ENCODE assay signal across 10 mouse cellular contexts in genomic region chr10:87488429-87489145, GRCm38 (mm10). TPM values are rescaled to one million over a fixed set of nuclear protein-coding genes. Genes with fewer than 3 reads are reported as not detected.
DNase-seq lines count a peak whose midpoint lies in the region; ATAC-seq lines count a peak whose summit lies in the region.
"Had no signal": no experiment of that assay in that cellular context is flagged by ENCODE, and none has a peak within 500 bp of the region (broad histone marks: within the 10 kb centered on the region; RNA-seq: fewer than 3 reads in every experiment).

No protein-coding gene starts in this region.

- no peaks in the 10 kb centered on the region for H3K36me3 ChIP-seq in embryonic facial prominence, embryonic 14.5 days (ENCODE audit: control insufficient read depth, insufficient read depth, low read length)

- 2% methylated on average over 16 of the region's 16 CpGs for WGBS in embryonic facial prominence, embryonic 14.5 days

- H3K9ac ChIP-seq in embryonic facial prominence, embryonic 14.5 days (ENCODE audit: low read depth, low read length) = no peak overlapping the region

- DNase-seq in frontal cortex, postnatal 10 days (ENCODE audit: low spot score in 2 of 2) = peak; percentile 52 to 56
- DNase-seq in frontal cortex, postnatal 25 days (ENCODE audit: low spot score in 2 of 2) = no peak
- peak; percentile 14 for DNase-seq in ES-CJ7 (ENCODE audit: low read depth, low spot score)
- DNase-seq in embryonic facial prominence, embryonic 14.5 days (ENCODE audit: low spot score) = peak; percentile 88
- DNase-seq in layer of hippocampus, postnatal 36 days = peak; percentile 50 to 52
- peak; percentile 74 to 85 for DNase-seq in right cerebral cortex, postnatal 10 days (ENCODE audit: low spot score in 2 of 2)
- DNase-seq in gastrocnemius, postnatal 14 days = no peak
- no peak for DNase-seq in urinary bladder, postnatal 10 days (ENCODE audit: low spot score)

- intact Hi-C loops in gastrocnemius, postnatal 14 days (cut with DNase I; ENCODE audit: low total_unique reads) = no loop called here

- peaks cover 91% of the 10 kb centered on the region for H3K27me3 ChIP-seq in embryonic facial prominence, embryonic 14.5 days (replicated peaks; ENCODE audit: control insufficient read depth, insufficient read depth, low read length)

- peak overlapping the region; percentile 33 for H3K4me2 ChIP-seq in embryonic facial prominence, embryonic 14.5 days (ENCODE audit: low read depth, low read length)

- H3K4me1 ChIP-seq in embryonic facial prominence, embryonic 14.5 days (ENCODE audit: control insufficient read depth, insufficient read depth, low read length) = peaks cover 8% of the 10 kb centered on the region; the same call in 1 of the 2 replicates

- ATAC-seq in embryonic facial prominence, embryonic 14.5 days (ENCODE audit: low read depth) = peak; percentile 80

- H3K27ac ChIP-seq in embryonic facial prominence, embryonic 14.5 days (replicated peaks; ENCODE audit: low read depth, low read length) = no peak overlapping the region

- H3K9me3 ChIP-seq in embryonic facial prominence, embryonic 14.5 days (ENCODE audit: control insufficient read depth, low read length) = no peaks in the 10 kb centered on the region

- H3K4me3 ChIP-seq in embryonic facial prominence, embryonic 14.5 days (ENCODE audit: low read depth, low read length) = no peak overlapping the region

RNA-seq across cellular contexts. Expression of gene Ascl1, which starts 4.9 kb away (rescaled TPM):
- 2.4 and 2.9 TPM in 2 replicates for polyA plus RNA-seq in embryonic facial prominence, embryonic 14.5 days (2014; fragmentation: Nextera tagmentation; extraction: Ambion mirVana)
- total RNA-seq in layer of hippocampus, postnatal 36 days (2021) = 1 to 10 TPM; 5.6 to 6.0 TPM
- not detected for total RNA-seq in gastrocnemius, postnatal 14 days (2021)
- polyA plus RNA-seq: C2C12; liver, embryonic 16.5 days had no signal

RNA-seq across cellular contexts. Expression of gene Pah, which starts 33.0 kb away (rescaled TPM):
- not detected in 2 replicates for polyA plus RNA-seq in embryonic facial prominence, embryonic 14.5 days (2014; fragmentation: Nextera tagmentation; extraction: Ambion mirVana)
- total RNA-seq in layer of hippocampus, postnatal 36 days (2021) = not detected
- not detected for total RNA-seq in gastrocnemius, postnatal 14 days (2021)
- polyA plus RNA-seq: C2C12 had no signal

Comparison
In these comparisons a context has a peak if more than half of its experiments do, and no peak if none do; other contexts are left out.
1. DNase-seq: peak in frontal cortex, postnatal 10 days (2 of 2), ES-CJ7 (single experiment), embryonic facial prominence, embryonic 14.5 days (single experiment), layer of hippocampus, postnatal 36 days (2 of 2) and right cerebral cortex, postnatal 10 days (2 of 2); none in frontal cortex, postnatal 25 days (0 of 2), gastrocnemius, postnatal 14 days (single experiment) and urinary bladder, postnatal 10 days (single experiment).
2. RNA of gene Ascl1, which starts 4.9 kb away (total RNA-seq): 5.6 to 6.0 TPM in layer of hippocampus, postnatal 36 days; not detected in gastrocnemius, postnatal 14 days; every median in the first group is over 4 times any median in the second.